Mouse (Mus musculus): Measurements from ENCODE around the gene Tas2r143. TPM values are rescaled to one million over a fixed set of nuclear protein-coding genes. Genes with fewer than 3 reads are reported as not detected.

The Tas2r143 gene
- polyA plus RNA-seq, 1 experiment from 2014 or later: not detected

DNA sequence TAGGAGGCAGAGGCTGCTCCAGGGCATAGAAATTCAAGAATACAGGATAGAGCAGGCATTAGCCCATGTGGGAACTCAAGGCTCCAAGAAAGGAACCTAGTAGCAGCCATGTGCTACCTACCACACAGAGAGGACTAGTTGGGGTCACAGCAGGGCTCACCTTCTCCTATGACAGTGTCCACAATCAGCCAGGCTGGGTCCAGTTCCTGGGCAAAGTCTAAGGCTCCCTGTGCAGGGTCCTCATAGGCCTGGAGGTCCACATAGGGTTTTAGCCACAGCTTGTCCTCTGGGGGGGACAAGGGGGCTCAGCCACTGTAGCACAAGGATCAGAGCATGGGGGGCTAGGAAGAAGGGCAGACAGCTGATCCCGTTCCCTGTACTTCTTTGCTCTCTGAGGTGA, 37.5 kb upstream of the Tas2r143 start:
- Histone ChIP-seq H3K4me3 (ENCODE audit: low read depth, low read length) (no peak overlapping the region), H3K27me3 (ENCODE audit: control insufficient read depth, insufficient read depth, low read length) (no peaks in the 10 kb centered on the region), H3K27ac (ENCODE audit: low read depth, low read length) (no peak overlapping the region), H3K9ac (ENCODE audit: low read depth, low read length) (no peak overlapping the region), H3K4me2 (replicated peaks; ENCODE audit: low read depth, low read length) (no peak overlapping the region), H3K4me1 (replicated peaks; ENCODE audit: control insufficient read depth, insufficient read depth, low read length) (no peaks in the 10 kb centered on the region), H3K9me3 (ENCODE audit: control insufficient read depth, low read length) (no peaks in the 10 kb centered on the region), H3K36me3 (ENCODE audit: control insufficient read depth, insufficient read depth, low read length) (0 out of 2 replicates have a peak, but pooled peaks cover 5% of the 10 kb centered on the region)
- no peak for ATAC-seq (ENCODE audit: low FRiP score)
- WGBS: 100% methylated on average over 1 of the region's 1 CpGs
- no peak for DNase-seq (ENCODE audit: low spot score)

GRCm38 (mm10) chr6:42362974-42363373, 37.1 kb upstream of the Tas2r143 start:
- 67% methylated on average over 3 of the region's 3 CpGs for WGBS
- Histone ChIP-seq H3K36me3 (ENCODE audit: control insufficient read depth, insufficient read depth, low read length) (0 out of 2 replicates have a peak, but pooled peaks cover 1% of the 10 kb centered on the region), H3K9ac (ENCODE audit: low read depth, low read length) (no peak overlapping the region), H3K4me3 (ENCODE audit: low read depth, low read length) (no peak overlapping the region), H3K27me3 (ENCODE audit: control insufficient read depth, insufficient read depth, low read length) (no peaks in the 10 kb centered on the region), H3K27ac (ENCODE audit: low read depth, low read length) (no peak overlapping the region), H3K4me2 (replicated peaks; ENCODE audit: low read depth, low read length) (no peak overlapping the region), H3K9me3 (ENCODE audit: control insufficient read depth, low read length) (no peaks in the 10 kb centered on the region), H3K4me1 (replicated peaks; ENCODE audit: control insufficient read depth, insufficient read depth, low read length) (no peaks in the 10 kb centered on the region)
- no peak for ATAC-seq (ENCODE audit: low FRiP score)
- no peak for DNase-seq (ENCODE audit: low spot score)

GRCm38 (mm10) chr6:42364066-42364465, 36.0 kb upstream of the Tas2r143 start:
- Histone ChIP-seq H3K27ac (ENCODE audit: low read depth, low read length) (no peak overlapping the region), H3K9ac (ENCODE audit: low read depth, low read length) (no peak overlapping the region), H3K4me3 (ENCODE audit: low read depth, low read length) (no peak overlapping the region), H3K27me3 (ENCODE audit: control insufficient read depth, insufficient read depth, low read length) (no peaks in the 10 kb centered on the region), H3K9me3 (ENCODE audit: control insufficient read depth, low read length) (no peaks in the 10 kb centered on the region), H3K36me3 (ENCODE audit: control insufficient read depth, insufficient read depth, low read length) (no peaks in the 10 kb centered on the region), H3K4me1 (replicated peaks; ENCODE audit: control insufficient read depth, insufficient read depth, low read length) (no peaks in the 10 kb centered on the region), H3K4me2 (replicated peaks; ENCODE audit: low read depth, low read length) (no peak overlapping the region)
- ATAC-seq (ENCODE audit: low FRiP score) (no peak), DNase-seq (ENCODE audit: low spot score) (no peak)
- WGBS: 77% methylated on average over 4 of the region's 4 CpGs

DNA sequence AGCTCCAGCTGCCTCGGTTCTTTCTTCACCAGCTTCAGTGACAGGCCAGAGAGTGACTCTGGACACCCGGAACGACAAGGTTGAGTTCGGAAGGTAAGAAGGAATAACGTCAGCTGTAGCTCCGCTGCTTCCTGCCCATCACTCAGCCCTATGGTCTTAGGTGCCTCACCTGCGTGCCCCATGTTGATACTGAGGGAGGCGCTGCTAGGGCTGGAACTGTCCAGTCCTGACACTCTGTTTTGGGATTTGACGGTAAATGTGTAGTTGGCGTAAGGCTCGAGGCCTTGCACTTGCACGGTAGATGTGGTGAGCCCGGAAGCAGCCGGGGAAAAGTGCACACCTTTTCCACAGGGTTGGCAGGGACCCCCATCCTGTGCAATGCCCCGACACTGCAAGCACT, 35.4 kb upstream of the Tas2r143 start:
- H3K27ac ChIP-seq (ENCODE audit: low read depth, low read length): no peak overlapping the region
- WGBS: 90% methylated on average over 15 of the region's 15 CpGs
- H3K4me2 ChIP-seq (replicated peaks; ENCODE audit: low read depth, low read length): no peak overlapping the region
- H3K4me1 ChIP-seq (replicated peaks; ENCODE audit: control insufficient read depth, insufficient read depth, low read length): no peaks in the 10 kb centered on the region
- no peak overlapping the region for H3K9ac ChIP-seq (ENCODE audit: low read depth, low read length)
- no peaks in the 10 kb centered on the region for H3K9me3 ChIP-seq (ENCODE audit: control insufficient read depth, low read length)
- H3K27me3 ChIP-seq (ENCODE audit: control insufficient read depth, insufficient read depth, low read length): no peaks in the 10 kb centered on the region
- ATAC-seq (ENCODE audit: low FRiP score): no peak
- H3K4me3 ChIP-seq (ENCODE audit: low read depth, low read length): no peak overlapping the region
- DNase-seq (ENCODE audit: low spot score): no peak
- no peaks in the 10 kb centered on the region for H3K36me3 ChIP-seq (ENCODE audit: control insufficient read depth, insufficient read depth, low read length)

GRCm38 (mm10) chr6:42365215-42365614, 34.8 kb upstream of the Tas2r143 start:
- no peak for ATAC-seq (ENCODE audit: low FRiP score)
- Histone ChIP-seq H3K27me3 (ENCODE audit: control insufficient read depth, insufficient read depth, low read length) (no peaks in the 10 kb centered on the region), H3K4me3 (ENCODE audit: low read depth, low read length) (no peak overlapping the region), H3K4me1 (replicated peaks; ENCODE audit: control insufficient read depth, insufficient read depth, low read length) (no peaks in the 10 kb centered on the region), H3K36me3 (ENCODE audit: control insufficient read depth, insufficient read depth, low read length) (no peaks in the 10 kb centered on the region), H3K9ac (ENCODE audit: low read depth, low read length) (no peak overlapping the region), H3K9me3 (ENCODE audit: control insufficient read depth, low read length) (no peaks in the 10 kb centered on the region), H3K4me2 (replicated peaks; ENCODE audit: low read depth, low read length) (no peak overlapping the region), H3K27ac (ENCODE audit: low read depth, low read length) (no peak overlapping the region)
- DNase-seq (ENCODE audit: low spot score): no peak
- WGBS: 91% methylated on average over 6 of the region's 6 CpGs

- 11% methylated on average over 3 of the region's 3 CpGs for WGBS
- no peak overlapping the region for H3K4me3 ChIP-seq (ENCODE audit: low read depth, low read length)
- ATAC-seq (ENCODE audit: low FRiP score) (no peak), DNase-seq (ENCODE audit: low spot score) (no peak)
- H3K9ac ChIP-seq (ENCODE audit: low read depth, low read length): no peak overlapping the region
- H3K4me1 ChIP-seq (replicated peaks; ENCODE audit: control insufficient read depth, insufficient read depth, low read length): peaks cover 4% of the 10 kb centered on the region; the same call in 1 of the 2 replicates
- H3K4me2 ChIP-seq (replicated peaks; ENCODE audit: low read depth, low read length): no peak overlapping the region
- H3K36me3 ChIP-seq (ENCODE audit: control insufficient read depth, insufficient read depth, low read length): no peaks in the 10 kb centered on the region
- no peak overlapping the region for H3K27ac ChIP-seq (ENCODE audit: low read depth, low read length)
- no peaks in the 10 kb centered on the region for H3K9me3 ChIP-seq (ENCODE audit: control insufficient read depth, low read length)
- no peaks in the 10 kb centered on the region; the same call in none of the 2 replicates for H3K27me3 ChIP-seq (ENCODE audit: control insufficient read depth, insufficient read depth, low read length)
Observed at GRCm38 (mm10) chr6:42369870-42370269, 30.2 kb upstream of the Tas2r143 start.

DNA sequence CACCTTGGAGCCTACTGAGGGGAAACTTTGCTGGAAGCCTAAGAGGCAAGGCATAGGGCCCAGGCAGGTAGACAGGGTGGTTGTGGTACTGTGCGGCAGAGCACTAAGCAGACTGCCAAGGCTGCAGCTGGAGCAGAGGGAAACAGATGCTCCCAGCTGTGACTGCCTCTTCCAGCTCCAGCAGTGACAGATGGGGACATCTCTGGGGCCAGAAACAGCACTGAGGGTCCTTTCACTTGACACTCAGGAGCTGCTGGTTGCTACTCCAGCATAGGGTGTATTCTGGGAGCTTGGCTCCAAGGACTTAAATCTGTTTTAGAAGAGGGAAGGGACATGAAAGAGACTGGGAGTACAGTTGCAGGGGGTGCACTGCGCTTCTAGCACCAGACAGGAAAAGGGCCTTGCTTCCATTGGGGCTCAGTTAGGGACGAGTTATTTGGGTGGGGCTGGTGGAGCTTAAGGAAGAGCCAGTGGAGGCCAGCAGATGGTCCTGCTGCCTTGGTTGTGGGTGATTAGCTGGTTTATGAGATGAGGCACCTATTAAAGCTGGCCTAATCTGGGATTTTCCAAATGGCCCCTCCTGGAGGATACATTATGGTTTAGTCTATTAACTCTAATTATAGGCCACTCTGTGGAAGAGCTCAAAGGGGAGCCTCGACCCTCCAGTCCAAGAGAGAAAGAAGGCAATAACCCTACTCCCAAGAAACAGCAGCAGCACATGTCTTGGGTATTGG, 29.2 kb upstream of the Tas2r143 start:
- Histone ChIP-seq H3K9me3 (ENCODE audit: control insufficient read depth, low read length) (no peaks in the 10 kb centered on the region), H3K36me3 (ENCODE audit: control insufficient read depth, insufficient read depth, low read length) (no peaks in the 10 kb centered on the region), H3K4me1 (replicated peaks; ENCODE audit: control insufficient read depth, insufficient read depth, low read length) (peaks cover 4% of the 10 kb centered on the region; the same call in 1 of the 2 replicates), H3K4me3 (ENCODE audit: low read depth, low read length) (no peak overlapping the region), H3K27ac (ENCODE audit: low read depth, low read length) (no peak overlapping the region), H3K27me3 (ENCODE audit: control insufficient read depth, insufficient read depth, low read length) (no peaks in the 10 kb centered on the region; the same call in none of the 2 replicates), H3K4me2 (replicated peaks; ENCODE audit: low read depth, low read length) (no peak overlapping the region), H3K9ac (ENCODE audit: low read depth, low read length) (no peak overlapping the region)
- no peak for ATAC-seq (ENCODE audit: low FRiP score)
- WGBS: 64% methylated on average over 4 of the region's 4 CpGs
- no peak for DNase-seq (ENCODE audit: low spot score)

- WGBS: 10% methylated on average over 3 of the region's 3 CpGs
Observed at GRCm38 (mm10) chr6:42372001-42372400, 28.0 kb upstream of the Tas2r143 start.

GRCm38 (mm10) chr6:42372421-42372815, 27.6 kb upstream of the Tas2r143 start:
- Histone ChIP-seq H3K4me1 (replicated peaks; ENCODE audit: control insufficient read depth, insufficient read depth, low read length) (peaks cover 4% of the 10 kb centered on the region; the same call in 1 of the 2 replicates), H3K9me3 (ENCODE audit: control insufficient read depth, low read length) (no peaks in the 10 kb centered on the region), H3K9ac (ENCODE audit: low read depth, low read length) (no peak overlapping the region), H3K4me3 (ENCODE audit: low read depth, low read length) (peak overlapping the region; percentile 44; the same call in 1 of the 2 replicates), H3K27me3 (ENCODE audit: control insufficient read depth, insufficient read depth, low read length) (no peaks in the 10 kb centered on the region; the same call in none of the 2 replicates), H3K27ac (ENCODE audit: low read depth, low read length) (no peak overlapping the region), H3K36me3 (ENCODE audit: control insufficient read depth, insufficient read depth, low read length) (no peaks in the 10 kb centered on the region), H3K4me2 (replicated peaks; ENCODE audit: low read depth, low read length) (no peak overlapping the region)
- ATAC-seq (ENCODE audit: low FRiP score) (peak; percentile 44; the same call in 1 of the 2 replicates), DNase-seq (ENCODE audit: low spot score) (no peak)
- WGBS: 24% methylated on average over 9 of the region's 9 CpGs

More at GRCm38 (mm10) chr6:42372001-42372400, 28.0 kb upstream of the Tas2r143 start:
- no peak overlapping the region for H3K27ac ChIP-seq (ENCODE audit: low read depth, low read length)
- H3K4me3 ChIP-seq (ENCODE audit: low read depth, low read length): no peak overlapping the region
- ATAC-seq (ENCODE audit: low FRiP score) (no peak), DNase-seq (ENCODE audit: low spot score) (no peak)
- H3K27me3 ChIP-seq (ENCODE audit: control insufficient read depth, insufficient read depth, low read length): no peaks in the 10 kb centered on the region; the same call in none of the 2 replicates
- peaks cover 4% of the 10 kb centered on the region; the same call in 1 of the 2 replicates for H3K4me1 ChIP-seq (replicated peaks; ENCODE audit: control insufficient read depth, insufficient read depth, low read length)
- no peak overlapping the region for H3K9ac ChIP-seq (ENCODE audit: low read depth, low read length)
- no peaks in the 10 kb centered on the region for H3K9me3 ChIP-seq (ENCODE audit: control insufficient read depth, low read length)
- no peak overlapping the region for H3K4me2 ChIP-seq (replicated peaks; ENCODE audit: low read depth, low read length)
- no peaks in the 10 kb centered on the region for H3K36me3 ChIP-seq (ENCODE audit: control insufficient read depth, insufficient read depth, low read length)
